Mouse (Mus musculus) adrenal gland (tissue): ENCODE measurements around the gene Zbtb11.

Experiments used
- intact Hi-C: fragments of 180-260 bp; cut with DNase I; formaldehyde crosslinking; loops from one replicate; pipeline ENCODE4 v1.15.1; 2025

Gene Zbtb11

GRCm38 (mm10) chr16:55967221-55967620 is 6.5 kb upstream of the Zbtb11 start:
- intact Hi-C loops = no loop called here

GRCm38 (mm10) chr16:55969147-55969546 is 4.5 kb upstream of the Zbtb11 start:
- intact Hi-C loops = no loop called here

GRCm38 (mm10) chr16:55970416-55970815 is 3.3 kb upstream of the Zbtb11 start:
- intact Hi-C loops = loop anchor here (5.0 kb wide), 1 partner anchor 57 kb away; the partner anchor contains the start of gene Pcnp

- intact Hi-C loops = loop anchor here (5.0 kb wide), 1 partner anchor 55 kb away; the partner anchor contains the start of gene Pcnp
Observed at GRCm38 (mm10) chr16:55971735-55972615, 1.7 kb upstream of the Zbtb11 start.

- intact Hi-C loops = loop anchor here (5.0 kb wide), 1 partner anchor 55 kb away; the partner anchor contains the start of gene Pcnp
Observed at GRCm38 (mm10) chr16:55972626-55973201, 969 bp upstream of the Zbtb11 start.

- intact Hi-C loops = loop anchor here (5.0 kb wide), 1 partner anchor 53 kb away; the partner anchor contains the start of gene Pcnp
Observed at GRCm38 (mm10) chr16:55974256-55974902, 696 bp downstream of the Zbtb11 start.

GRCm38 (mm10) chr16:55974903-55975285 is 1.2 kb downstream of the Zbtb11 start:
- intact Hi-C loops = loop anchor here (5.0 kb wide), 1 partner anchor 52 kb away; the partner anchor contains the start of gene Pcnp

GRCm38 (mm10) chr16:55986001-55986400 is 12.3 kb downstream of the Zbtb11 start:
- intact Hi-C loops = no loop called here

GRCm38 (mm10) chr16:55990311-55990710 is 16.6 kb downstream of the Zbtb11 start:
- intact Hi-C loops = no loop called here

GRCm38 (mm10) chr16:55994235-55994634 is 20.6 kb downstream of the Zbtb11 start:
- intact Hi-C loops = no loop called here

- intact Hi-C loops = no loop called here
Observed at GRCm38 (mm10) chr16:56006798-56007197, 33.1 kb downstream of the Zbtb11 start.

GRCm38 (mm10) chr16:56008862-56009261 is 35.2 kb downstream of the Zbtb11 start:
- intact Hi-C loops = no loop called here

GRCm38 (mm10) chr16:56012789-56013743 is 39.4 kb downstream of the Zbtb11 start:
- intact Hi-C loops = no loop called here

- intact Hi-C loops = no loop called here
Observed at GRCm38 (mm10) chr16:56014076-56014475, 40.4 kb downstream of the Zbtb11 start.

- intact Hi-C loops = no loop called here
Observed at GRCm38 (mm10) chr16:56019660-56020059, 46.0 kb downstream of the Zbtb11 start.

- intact Hi-C loops = loop anchor here (5.0 kb wide), 1 partner anchor 56 kb away; the partner anchor contains the start of gene Zbtb11
Observed at GRCm38 (mm10) chr16:56027854-56028629, 54.4 kb downstream of the Zbtb11 start.

GRCm38 (mm10) chr16:56028722-56029551 is 55.3 kb downstream of the Zbtb11 start:
- intact Hi-C loops = loop anchor here (5.0 kb wide), 1 partner anchor 57 kb away; the partner anchor contains the start of gene Zbtb11

GRCm38 (mm10) chr16:56029661-56030082 is 56.0 kb downstream of the Zbtb11 start, which contains the start of gene Pcnp:
Pcnp (minus strand) TSS chr16:56029739.
- intact Hi-C loops = loop anchor here (5.0 kb wide), 1 partner anchor 57 kb away; the partner anchor contains the start of gene Zbtb11
